Mouse (Mus musculus) liver (tissue): ENCODE data around the gene Nos2.
A peak's percentile ranks its signal among the peaks of the same experiment; 100 is the strongest.

Source experiments
- DNase-seq: peaks from one replicate; pipeline ENCODE4 v3.0.0-alpha.2; 2020; ENCODE audit warnings: mixed read lengths

Nos2 gene

GRCm38 (mm10) chr11:78920411-78920939, at the start of gene Nos2:
Gene Nos2, plus strand, starts transcription at chr11:78920787.
- DNase-seq: no peak

GRCm38 (mm10) chr11:78870891-78871290, 49.7 kb upstream of the Nos2 start:
- DNase-seq: no peak

GRCm38 (mm10) chr11:78872782-78873181, 47.8 kb upstream of the Nos2 start:
- DNase-seq: no peak

GRCm38 (mm10) chr11:78879727-78880126, 40.9 kb upstream of the Nos2 start:
- DNase-seq: no peak

- no peak for DNase-seq
Observed at GRCm38 (mm10) chr11:78886693-78887092, 33.9 kb upstream of the Nos2 start.

- DNase-seq: peak; percentile 13
Observed at GRCm38 (mm10) chr11:78887102-78887971, 33.2 kb upstream of the Nos2 start.

- DNase-seq: no peak
Observed at GRCm38 (mm10) chr11:78889156-78889555, 31.4 kb upstream of the Nos2 start.

- peak; percentile 45 for DNase-seq
Observed at GRCm38 (mm10) chr11:78896357-78897123, 24.0 kb upstream of the Nos2 start.

- DNase-seq: no peak
Observed at GRCm38 (mm10) chr11:78915473-78915872, 5.1 kb upstream of the Nos2 start.

- no peak for DNase-seq
Observed at GRCm38 (mm10) chr11:78916410-78916809, 4.2 kb upstream of the Nos2 start.

GRCm38 (mm10) chr11:78919745-78920144, 842 bp upstream of the Nos2 start:
- DNase-seq: no peak

GRCm38 (mm10) chr11:78922678-78923407, 2.3 kb downstream of the Nos2 start:
- DNase-seq: peak; percentile 41

GRCm38 (mm10) chr11:78924111-78924510, 3.5 kb downstream of the Nos2 start:
- DNase-seq: no peak

GRCm38 (mm10) chr11:78924916-78925315, 4.3 kb downstream of the Nos2 start:
- peak; percentile 34 for DNase-seq

GRCm38 (mm10) chr11:78929345-78929744, 8.8 kb downstream of the Nos2 start:
- no peak for DNase-seq

GRCm38 (mm10) chr11:78934307-78934706, 13.7 kb downstream of the Nos2 start:
- DNase-seq: no peak

- DNase-seq: no peak
Observed at GRCm38 (mm10) chr11:78934727-78935126, 14.1 kb downstream of the Nos2 start.

GRCm38 (mm10) chr11:78935178-78935577, 14.6 kb downstream of the Nos2 start:
- no peak for DNase-seq

GRCm38 (mm10) chr11:78943083-78943482, 22.5 kb downstream of the Nos2 start:
- no peak for DNase-seq

GRCm38 (mm10) chr11:78950365-78950764, 29.8 kb downstream of the Nos2 start:
- DNase-seq: no peak

- DNase-seq: peak; percentile 50
Observed at GRCm38 (mm10) chr11:78952467-78952866, 31.9 kb downstream of the Nos2 start.

GRCm38 (mm10) chr11:78956260-78956659, 35.7 kb downstream of the Nos2 start:
- peak; percentile 72 for DNase-seq

- no peak for DNase-seq
Observed at GRCm38 (mm10) chr11:78959367-78959766, 38.8 kb downstream of the Nos2 start.
